Comparison of ENCODE assay signal across 13 mouse cellular contexts in the genomic region with DNA sequence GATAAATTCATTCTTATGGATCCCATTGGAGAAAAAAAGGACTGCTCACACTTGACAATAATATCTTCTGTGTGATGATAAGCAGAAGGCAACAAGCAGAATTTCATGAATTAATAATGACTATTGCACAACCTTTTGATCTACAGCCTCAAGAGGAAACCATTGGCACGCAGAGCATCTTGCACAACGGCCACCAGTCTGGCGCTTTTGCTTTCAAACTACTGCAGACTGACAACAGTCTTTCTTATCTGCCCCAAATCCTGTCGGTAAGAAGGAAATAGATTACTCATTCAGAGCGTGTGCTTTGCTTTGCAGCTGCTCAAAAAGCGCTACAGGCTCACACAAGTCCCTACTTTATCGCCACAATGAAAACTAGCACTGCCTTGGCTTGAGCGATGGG. TPM values are rescaled to one million over a fixed set of nuclear protein-coding genes. Genes with fewer than 3 reads are reported as not detected.
DNase-seq lines count a peak whose midpoint lies in the region; ATAC-seq and TF ChIP-seq lines count a peak whose summit lies in the region.
"Had no signal": no experiment of that assay in that cellular context is flagged by ENCODE, and none has a peak within 500 bp of the region (broad histone marks: within the 10 kb centered on the region; RNA-seq: fewer than 3 reads in every experiment).

No protein-coding gene starts in this region.

- WGBS in heart, embryonic 12.5 days: 84% methylated on average over 8 of the region's 8 CpGs
- 94% methylated on average over 8 of the region's 8 CpGs for WGBS in neural tube, embryonic 15.5 days
- WGBS in hindbrain, embryonic 14.5 days: 90% methylated on average over 8 of the region's 8 CpGs

- TF ChIP-seq POLR2A in MEL (IDR thresholded peaks at IDR 0.05; ENCODE audit: control insufficient read depth in 1 of 2, insufficient read depth in 1 of 2, low read depth in 1 of 2, low read length in 2 of 2, poor library complexity in 1 of 2): no peak

- H3K9ac ChIP-seq in heart, embryonic 12.5 days: no peak overlapping the region
- H3K9ac ChIP-seq in MEL (ENCODE audit: control insufficient read depth, low read depth, low read length, poor library complexity, severe bottlenecking): no peak overlapping the region
- H3K9ac ChIP-seq in neural tube, embryonic 15.5 days (replicated peaks): no peak overlapping the region
- no peak overlapping the region for H3K9ac ChIP-seq in hindbrain, embryonic 14.5 days
- H3K9ac ChIP-seq: liver, embryonic 15.5 days had no signal

- no peak overlapping the region for H3K4me3 ChIP-seq in heart, embryonic 12.5 days
- no peak overlapping the region for H3K4me3 ChIP-seq in MEL (ENCODE audit: control insufficient read depth in 1 of 2, insufficient read depth in 1 of 2, low read depth in 2 of 2, low read length in 2 of 2)
- no peak overlapping the region for H3K4me3 ChIP-seq in neural tube, embryonic 15.5 days (replicated peaks)
- no peak overlapping the region for H3K4me3 ChIP-seq in hindbrain, embryonic 14.5 days (replicated peaks; ENCODE audit: low read length)
- H3K4me3 ChIP-seq: forebrain, embryonic 10.5 days; liver, embryonic 15.5 days had no signal

- no peaks in the 10 kb centered on the region for H3K4me1 ChIP-seq in heart, embryonic 12.5 days (replicated peaks)
- H3K4me1 ChIP-seq in MEL (ENCODE audit: control insufficient read depth in 1 of 2, insufficient read depth in 2 of 2, low read length in 2 of 2): no peaks in the 10 kb centered on the region
- H3K4me1 ChIP-seq in neural tube, embryonic 15.5 days: no peaks in the 10 kb centered on the region
- no peaks in the 10 kb centered on the region for H3K4me1 ChIP-seq in hindbrain, embryonic 14.5 days (replicated peaks; ENCODE audit: control insufficient read depth, insufficient read depth, low read length)
- H3K4me1 ChIP-seq: forebrain, embryonic 10.5 days; liver, embryonic 15.5 days had no signal

- TF ChIP-seq CTCF in MEL (IDR thresholded peaks at IDR 0.05 in 2 of 3, conservative IDR thresholded peaks at IDR 0.05 in 1 of 3; ENCODE audit: control insufficient read depth in 1 of 3, insufficient read depth in 1 of 3, low read depth in 2 of 3, low read length in 3 of 3, poor library complexity in 1 of 3, severe bottlenecking in 1 of 3): no peak

- no peak for TF ChIP-seq EP300 in MEL (IDR thresholded peaks at IDR 0.05; ENCODE audit: low read depth in 1 of 2, low read length in 2 of 2)

- DNase-seq in heart, adult 11 months: peak; percentile 96
- peak; percentile 5 for DNase-seq in MEL (ENCODE audit: low read depth, low spot score)
- peak; percentile 23 for DNase-seq in fat pad, adult 2 months (ENCODE audit: extremely low read depth, low read depth, low spot score)
- DNase-seq in lung, postnatal 14 days: peak; percentile 39
- DNase-seq in urinary bladder, postnatal 25 days (ENCODE audit: low spot score): no peak
- no peak for DNase-seq in hindbrain, embryonic 14.5 days (ENCODE audit: low spot score)
- DNase-seq: kidney, postnatal 4 days; thymus, postnatal 36 days had no signal

- H3K79me2 ChIP-seq in MEL (ENCODE audit: control insufficient read depth, insufficient read depth, low read length, poor library complexity): no peaks in the 10 kb centered on the region

- H3K27ac ChIP-seq in heart, embryonic 12.5 days (ENCODE audit: poor library complexity, severe bottlenecking): no peak overlapping the region
- H3K27ac ChIP-seq in MEL (ENCODE audit: control insufficient read depth, low read depth, low read length): no peak overlapping the region
- H3K27ac ChIP-seq in neural tube, embryonic 15.5 days (replicated peaks): no peak overlapping the region
- no peak overlapping the region for H3K27ac ChIP-seq in hindbrain, embryonic 14.5 days
- H3K27ac ChIP-seq: forebrain, embryonic 10.5 days; liver, embryonic 15.5 days had no signal

- H3K36me3 ChIP-seq in heart, embryonic 12.5 days: peaks cover 25% of the 10 kb centered on the region
- H3K36me3 ChIP-seq in MEL (ENCODE audit: control insufficient read depth in 1 of 2, insufficient read depth in 2 of 2, low read length in 2 of 2): no peaks in the 10 kb centered on the region
- peaks cover 26% of the 10 kb centered on the region for H3K36me3 ChIP-seq in neural tube, embryonic 15.5 days
- H3K36me3 ChIP-seq in hindbrain, embryonic 14.5 days (replicated peaks; ENCODE audit: control insufficient read depth, insufficient read depth): peaks cover 20% of the 10 kb centered on the region

- ATAC-seq in heart, embryonic 12.5 days (ENCODE audit: insufficient number of reproducible peaks, low FRiP score): no peak
- no peak for ATAC-seq in neural tube, embryonic 15.5 days (ENCODE audit: low FRiP score)
- ATAC-seq in hindbrain, embryonic 14.5 days (ENCODE audit: low FRiP score): no peak
- ATAC-seq: hindbrain, embryonic 16.5 days had no signal

- no peak for TF ChIP-seq RAD21 in MEL (IDR thresholded peaks at IDR 0.05; ENCODE audit: low read depth, low read length)

- no peaks in the 10 kb centered on the region for H3K27me3 ChIP-seq in heart, embryonic 12.5 days (replicated peaks)
- no peaks in the 10 kb centered on the region for H3K27me3 ChIP-seq in MEL (ENCODE audit: control insufficient read depth in 1 of 2, insufficient read depth in 2 of 2, low read length in 2 of 2)
- H3K27me3 ChIP-seq in neural tube, embryonic 15.5 days (replicated peaks): no peaks in the 10 kb centered on the region
- no peaks in the 10 kb centered on the region for H3K27me3 ChIP-seq in hindbrain, embryonic 14.5 days (ENCODE audit: control insufficient read depth, insufficient read depth, low read length)
- H3K27me3 ChIP-seq: liver, embryonic 15.5 days had no signal

- no peak overlapping the region for H3K4me2 ChIP-seq in heart, embryonic 12.5 days
- H3K4me2 ChIP-seq in neural tube, embryonic 15.5 days: no peak overlapping the region
- H3K4me2 ChIP-seq in hindbrain, embryonic 14.5 days (replicated peaks): no peak overlapping the region
- H3K4me2 ChIP-seq: liver, embryonic 15.5 days had no signal

- H3K9me3 ChIP-seq in heart, embryonic 12.5 days (replicated peaks): 0 out of 2 replicates have a peak, but pooled peaks cover 2% of the 10 kb centered on the region
- no peaks in the 10 kb centered on the region for H3K9me3 ChIP-seq in MEL (replicated peaks; ENCODE audit: insufficient read depth, low read length)
- H3K9me3 ChIP-seq in neural tube, embryonic 15.5 days (replicated peaks): no peaks in the 10 kb centered on the region
- 0 out of 2 replicates have a peak, but pooled peaks cover 10% of the 10 kb centered on the region for H3K9me3 ChIP-seq in hindbrain, embryonic 14.5 days (ENCODE audit: control insufficient read depth, low read length)
- H3K9me3 ChIP-seq: liver, embryonic 15.5 days had no signal

TF ChIP-seq in MEL, 35 proteins besides CTCF, POLR2A, EP300 and RAD21:
- no peak for TF ChIP-seq GABPA (IDR thresholded peaks at IDR 0.05; ENCODE audit: low read depth, low read length)
- no peak for TF ChIP-seq ZMIZ1 (IDR thresholded peaks at IDR 0.05; ENCODE audit: low read depth, low read length)
- TF ChIP-seq POLR2AphosphoS2 (IDR thresholded peaks at IDR 0.05; ENCODE audit: low read length): no peak
- TF ChIP-seq MAZ (IDR thresholded peaks at IDR 0.05; ENCODE audit: low read depth, low read length): no peak
- no peak for TF ChIP-seq KAT2A (conservative IDR thresholded peaks at IDR 0.05; ENCODE audit: low read depth, low read length)
- no peak for TF ChIP-seq CHD1 (IDR thresholded peaks at IDR 0.05; ENCODE audit: low read depth, low read length)
- TF ChIP-seq E2F4 (IDR thresholded peaks at IDR 0.05; ENCODE audit: borderline replicate concordance, low read depth, low read length): no peak
- no peak for TF ChIP-seq ZNF384 (IDR thresholded peaks at IDR 0.05; ENCODE audit: low read depth, low read length)
- no peak for TF ChIP-seq ZC3H11A (IDR thresholded peaks at IDR 0.05; ENCODE audit: low read depth, low read length)
- no peak for TF ChIP-seq ELF1 (IDR thresholded peaks at IDR 0.05; ENCODE audit: low read depth, low read length)
- TF ChIP-seq TAL1 (IDR thresholded peaks at IDR 0.05; ENCODE audit: low read length): no peak
- no peak for TF ChIP-seq CHD2 (IDR thresholded peaks at IDR 0.05; ENCODE audit: low read length)

RNA-seq across cellular contexts. Expression of a gene that starts 51.7 kb away (rescaled TPM):
- polyA plus RNA-seq in heart, embryonic 12.5 days (2016; fragmentation: Nextera tagmentation; extraction: Ambion mirVana): 15.1 and 16.5 TPM in 2 replicates
- total RNA-seq in MEL (2012; rRNA removed): 3.5 and 4.0 TPM in 2 replicates
- polyA plus RNA-seq in MEL (2012; ENCODE audit: insufficient read depth in 1 of 2, insufficient read length in 2 of 2, low read depth in 1 of 2, low replicate concordance in 2 of 2, missing spikeins in 1 of 2): 1 to 10 TPM in 1 of 2 experiments, not detected in 1; 4.9 TPM
- polyA plus RNA-seq in neural tube, embryonic 15.5 days (2015; fragmentation: Nextera tagmentation; extraction: Ambion mirVana): 15.9 and 18.3 TPM in 2 replicates
- polyA plus RNA-seq in hindbrain, embryonic 14.5 days (2014; fragmentation: Nextera tagmentation; extraction: Ambion mirVana): 18.8 and 19.4 TPM in 2 replicates

RNA-seq across cellular contexts. Expression of a gene that starts 51.8 kb away (rescaled TPM):
- 42.8 and 43.4 TPM in 2 replicates for polyA plus RNA-seq in heart, embryonic 12.5 days (2016; fragmentation: Nextera tagmentation; extraction: Ambion mirVana)
- 19.3 and 22.1 TPM in 2 replicates for total RNA-seq in MEL (2012; rRNA removed)
- 10 to 100 TPM in 1 of 2 experiments, not detected in 1; 21.0 TPM for polyA plus RNA-seq in MEL (2012; ENCODE audit: insufficient read depth in 1 of 2, insufficient read length in 2 of 2, low read depth in 1 of 2, low replicate concordance in 2 of 2, missing spikeins in 1 of 2)
- 42.3 and 44.1 TPM in 2 replicates for polyA plus RNA-seq in neural tube, embryonic 15.5 days (2015; fragmentation: Nextera tagmentation; extraction: Ambion mirVana)
- polyA plus RNA-seq in hindbrain, embryonic 14.5 days (2014; fragmentation: Nextera tagmentation; extraction: Ambion mirVana): 28.4 and 31.5 TPM in 2 replicates

Comparison
In these comparisons a context has a peak if more than half of its experiments do, and no peak if none do; other contexts are left out.
1. DNase-seq: peak in heart, adult 11 months (single experiment), MEL (single experiment), fat pad, adult 2 months (single experiment) and lung, postnatal 14 days (single experiment); none in urinary bladder, postnatal 25 days (single experiment) and hindbrain, embryonic 14.5 days (single experiment).